Mouse (Mus musculus) cerebellum, postnatal 4 days (tissue): Measurements from ENCODE around the gene Slc7a7.

ENCODE experiments used
- DNase-seq, 2 experiments: peaks; one replicate each; pipeline ENCODE4 v3.0.0; 2022; ENCODE audit warnings: low spot score in 2 of 2, mixed read lengths in 1 of 2

Slc7a7 gene

DNA sequence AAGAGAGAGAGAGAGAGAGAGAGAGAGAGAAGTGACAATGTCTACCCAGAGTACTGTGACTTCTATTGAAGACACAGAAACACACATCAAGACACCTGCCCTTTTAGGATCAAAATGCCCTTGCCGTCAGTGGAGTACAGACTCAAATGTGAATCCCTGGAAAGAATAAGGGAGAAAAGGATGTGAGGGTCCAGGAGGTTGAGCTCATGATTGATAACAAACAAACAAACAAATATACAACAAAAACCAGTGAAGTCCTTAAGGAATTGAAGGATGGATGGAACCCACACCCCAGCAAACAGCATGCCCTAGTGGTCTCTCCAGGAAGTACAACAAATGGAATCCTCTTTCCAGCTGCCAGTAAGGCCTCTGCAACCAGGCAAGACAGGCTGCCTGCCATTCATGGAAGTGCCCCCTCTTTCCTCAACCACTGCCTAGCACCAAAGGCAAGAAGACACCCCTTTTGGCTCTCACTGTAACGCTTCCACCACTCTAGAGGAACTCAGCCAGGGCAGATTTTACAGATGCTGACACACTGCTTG, 4.9 kb downstream of the Slc7a7 start:
- peak in 1 of 2 experiments; percentile 54 for DNase-seq

- DNase-seq = no peak
Measured at GRCm38 (mm10) chr14:54412000-54412576, 5.5 kb downstream of the Slc7a7 start.

- no peak for DNase-seq
Measured at GRCm38 (mm10) chr14:54409980-54410810, 7.4 kb downstream of the Slc7a7 start.

- no peak for DNase-seq
Measured at GRCm38 (mm10) chr14:54409057-54409645, 8.4 kb downstream of the Slc7a7 start.

- no peak for DNase-seq
Measured at GRCm38 (mm10) chr14:54408336-54409056, 9.1 kb downstream of the Slc7a7 start.

DNA sequence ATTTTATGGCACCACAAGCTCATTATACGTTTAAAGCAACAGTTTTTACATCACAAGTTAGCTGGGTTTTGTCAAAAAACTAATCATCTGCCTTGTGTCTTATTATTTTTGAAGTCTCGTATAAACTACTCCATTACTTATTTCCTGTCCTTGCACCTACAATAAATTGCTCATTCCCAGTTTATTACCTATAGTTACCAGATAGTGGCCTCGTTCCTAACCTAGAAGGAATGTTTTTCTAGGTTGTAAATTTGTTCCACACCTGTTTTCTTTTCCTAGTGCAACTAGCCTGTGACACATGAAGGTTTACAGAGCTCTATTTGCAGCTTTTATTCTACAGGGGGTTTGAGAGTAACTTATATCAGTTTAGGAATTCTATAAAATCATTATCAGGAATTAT, 15.9 kb downstream of the Slc7a7 start:
- no peak for DNase-seq

DNA sequence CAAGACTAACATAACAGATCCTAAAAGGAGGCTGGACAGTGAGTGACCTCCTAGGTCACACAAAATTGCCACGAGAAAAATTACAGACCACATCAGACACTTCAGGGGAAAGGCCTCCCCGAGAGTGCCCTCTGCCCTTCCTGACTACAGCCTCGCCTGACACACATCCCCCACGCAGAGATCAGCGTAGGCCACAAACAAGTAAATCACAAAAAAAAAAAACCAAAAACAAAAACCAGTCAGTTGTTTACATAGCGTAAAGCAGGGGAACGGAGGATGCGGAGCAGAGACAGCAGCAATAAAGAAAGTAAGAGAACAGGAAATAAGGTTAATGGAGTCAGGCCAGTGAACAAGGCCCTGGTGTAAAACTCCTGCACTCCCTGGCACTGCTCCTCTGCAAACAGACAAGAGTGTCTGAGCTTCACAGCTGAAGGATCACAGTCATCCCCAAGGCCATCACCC, 18.6 kb downstream of the Slc7a7 start:
- no peak for DNase-seq

DNA sequence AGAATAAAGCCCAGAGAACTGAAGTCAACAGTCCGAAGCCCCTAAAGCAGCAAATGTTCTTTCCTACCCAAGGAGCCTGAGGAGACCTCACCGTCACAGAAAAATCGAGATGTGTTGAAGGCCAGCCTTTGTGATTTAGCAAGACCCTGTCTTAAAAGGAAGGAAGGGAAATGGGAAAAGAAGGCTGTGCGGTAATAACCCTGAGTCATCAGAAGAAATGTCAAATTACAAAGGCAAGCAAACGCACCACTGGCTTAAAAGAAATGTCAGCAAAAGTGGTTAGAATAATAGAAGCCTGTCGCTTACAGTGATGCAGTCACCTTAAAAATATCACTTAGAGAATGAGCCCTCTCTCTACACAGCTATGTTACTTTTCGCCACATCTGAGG, 19.1 kb downstream of the Slc7a7 start:
- no peak for DNase-seq

- no peak for DNase-seq
Measured at GRCm38 (mm10) chr14:54397872-54398527, 19.6 kb downstream of the Slc7a7 start.

- DNase-seq = no peak
Measured at GRCm38 (mm10) chr14:54396685-54397084, 20.9 kb downstream of the Slc7a7 start.

GRCm38 (mm10) chr14:54394309-54394708, 23.3 kb downstream of the Slc7a7 start:
- DNase-seq = no peak

DNA sequence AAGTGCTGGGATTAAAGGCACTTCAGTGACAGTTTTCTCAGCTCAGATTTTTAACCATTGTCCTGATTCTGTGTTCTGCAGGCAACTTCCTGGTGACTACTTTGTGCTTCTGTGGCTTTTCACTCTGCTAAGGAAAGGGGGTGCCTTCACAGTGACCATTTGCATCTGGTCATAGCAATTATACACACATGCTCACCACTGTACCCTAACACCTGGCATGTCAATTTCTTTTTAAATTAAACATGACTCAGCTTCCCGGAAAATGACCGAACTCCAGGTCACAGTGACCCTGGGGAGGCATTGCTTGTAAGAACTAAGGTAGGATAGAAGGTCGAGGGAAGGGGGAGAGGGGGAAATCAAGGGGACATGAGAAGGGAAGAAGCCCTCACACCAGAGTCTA, 23.8 kb downstream of the Slc7a7 start:
- DNase-seq = no peak

GRCm38 (mm10) chr14:54390843-54391242, 26.7 kb downstream of the Slc7a7 start:
- DNase-seq = no peak

DNA sequence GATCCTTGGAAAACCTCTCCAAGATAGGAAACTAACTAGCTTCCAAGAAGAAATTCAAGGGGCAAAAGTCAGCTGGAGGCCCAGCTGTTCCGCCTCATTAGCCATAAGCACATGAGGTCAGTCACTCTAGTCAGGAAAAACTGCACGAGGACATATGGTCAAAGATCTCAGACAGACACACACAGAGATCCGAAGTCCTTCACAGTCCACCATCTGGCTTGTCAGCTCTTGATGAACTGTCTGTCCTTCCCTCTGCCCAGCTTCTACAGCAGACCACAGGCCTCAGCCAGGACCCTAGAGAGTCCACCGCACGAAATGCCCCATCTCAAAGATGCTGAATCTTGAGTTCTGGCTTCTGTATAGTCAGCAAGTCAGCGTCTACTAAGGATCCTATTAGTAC, 30.0 kb downstream of the Slc7a7 start:
- DNase-seq = no peak

DNA sequence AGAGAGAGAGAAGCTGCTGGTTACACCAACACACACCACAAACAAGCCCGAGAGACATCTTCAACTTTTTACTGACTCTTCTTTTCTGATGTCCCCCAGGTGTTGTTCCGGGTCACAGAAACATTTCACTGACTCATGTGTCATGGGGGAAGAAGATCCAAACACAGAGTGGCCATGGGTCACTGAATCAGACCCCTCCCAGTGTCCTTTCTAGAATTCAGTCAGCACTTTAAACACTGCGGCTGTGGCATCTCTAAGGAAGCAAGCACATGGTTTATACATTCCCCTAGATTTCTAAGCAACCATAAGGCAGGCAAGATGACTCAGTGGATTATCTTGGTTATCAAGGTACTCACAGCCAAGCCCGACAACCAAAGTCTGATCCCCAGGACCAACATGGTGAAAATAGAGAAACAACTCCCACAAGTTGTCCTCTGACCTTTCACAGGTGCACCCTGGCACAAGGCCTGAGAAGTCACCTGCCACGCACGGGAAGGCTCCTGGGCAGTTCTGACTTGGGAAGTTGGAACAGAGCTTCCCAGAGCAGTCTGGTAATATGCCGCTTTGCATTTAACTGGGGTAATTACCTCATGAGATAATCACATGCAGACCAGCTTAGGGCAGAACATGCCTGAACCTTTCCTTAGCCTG, 31.5 kb downstream of the Slc7a7 start:
- no peak for DNase-seq

- DNase-seq = no peak
Measured at GRCm38 (mm10) chr14:54384396-54384795, 33.2 kb downstream of the Slc7a7 start.

GRCm38 (mm10) chr14:54383355-54383771, 34.2 kb downstream of the Slc7a7 start:
- DNase-seq = no peak

DNA sequence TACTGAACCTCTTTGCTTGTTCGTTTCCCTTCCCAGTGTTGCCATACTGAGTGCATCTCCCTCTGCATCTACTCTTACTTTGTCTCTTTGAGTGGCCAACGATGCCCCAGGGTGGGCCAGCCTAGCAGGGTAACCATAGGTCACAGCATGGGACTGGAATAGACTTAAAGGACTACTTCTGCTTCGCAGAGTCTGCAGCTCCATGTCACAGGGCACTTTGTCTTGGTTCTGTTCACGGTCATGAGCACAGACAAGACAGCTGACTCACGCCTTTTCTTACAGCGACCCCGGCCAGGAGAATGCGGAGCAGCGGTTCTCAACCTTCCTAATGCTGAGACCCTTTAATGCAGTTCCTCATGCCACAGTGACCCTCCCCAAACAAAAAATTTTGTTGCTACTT, 34.9 kb downstream of the Slc7a7 start:
- DNase-seq = no peak

DNA sequence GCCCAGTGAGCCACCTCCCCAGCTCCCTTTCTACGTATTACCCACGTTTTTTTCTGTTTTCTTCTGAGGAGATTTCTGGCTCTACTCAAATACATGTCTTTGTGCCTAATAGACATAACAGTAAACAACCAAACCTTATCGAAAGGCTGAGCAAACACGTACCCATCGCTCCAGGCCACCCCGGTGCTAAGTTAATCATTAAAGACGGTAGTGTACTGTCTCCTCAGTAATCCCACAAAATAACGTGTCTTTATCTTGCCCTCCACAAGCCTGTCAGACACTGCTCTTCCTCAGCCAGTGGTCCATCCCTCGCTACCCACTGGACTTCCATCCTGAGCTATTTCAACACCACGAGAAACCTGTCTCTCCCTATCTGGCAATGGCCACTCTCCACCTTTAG, 35.8 kb downstream of the Slc7a7 start:
- no peak for DNase-seq

- DNase-seq = no peak
Measured at GRCm38 (mm10) chr14:54380616-54381015, 37.0 kb downstream of the Slc7a7 start.

DNA sequence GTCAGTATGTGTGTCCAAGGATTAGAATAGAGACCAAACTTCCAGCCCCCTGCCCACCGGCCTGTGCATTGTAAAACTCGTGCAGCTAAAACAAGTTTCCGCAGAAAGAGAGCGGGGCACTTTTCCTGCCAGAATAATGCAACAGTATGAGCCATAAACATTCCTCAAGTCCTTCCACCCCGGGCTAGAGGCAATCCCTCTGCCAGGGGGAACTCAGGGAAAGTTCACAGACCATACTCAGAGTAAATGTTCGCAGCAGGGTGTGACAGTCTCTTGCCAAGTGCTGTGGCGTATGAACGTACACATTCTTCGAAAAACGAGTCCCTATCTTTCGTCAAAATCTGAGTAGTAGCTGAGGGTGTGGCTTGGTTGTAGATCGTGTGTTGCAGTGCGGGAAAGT, 38.0 kb downstream of the Slc7a7 start:
- no peak for DNase-seq
